11 mouse cellular contexts compared by ENCODE assay signal in genomic region chr2:29222302-29222701, GRCm38 (mm10). TPM values are rescaled to one million over a fixed set of nuclear protein-coding genes. Genes with fewer than 3 reads are reported as not detected.
DNase-seq lines count a peak whose midpoint lies in the region; ATAC-seq lines count a peak whose summit lies in the region.
"Had no signal": no experiment of that assay in that cellular context is flagged by ENCODE, and none has a peak within 500 bp of the region (broad histone marks: within the 10 kb centered on the region; RNA-seq: fewer than 3 reads in every experiment).

No protein-coding gene starts in this region.

- 7% methylated on average over 4 of the region's 4 CpGs for WGBS in forebrain, embryonic 10.5 days
- WGBS in forebrain, embryonic 12.5 days = 4% methylated on average over 4 of the region's 4 CpGs

- H3K36me3 ChIP-seq in forebrain, embryonic 10.5 days (replicated peaks) = no peaks in the 10 kb centered on the region
- no peaks in the 10 kb centered on the region for H3K36me3 ChIP-seq in forebrain, embryonic 12.5 days (replicated peaks)

- peaks cover 19% of the 10 kb centered on the region for H3K4me1 ChIP-seq in forebrain, embryonic 10.5 days
- H3K4me1 ChIP-seq in forebrain, embryonic 12.5 days = peaks cover 8% of the 10 kb centered on the region

- H3K4me2 ChIP-seq in forebrain, embryonic 12.5 days = no peak overlapping the region

- H3K27me3 ChIP-seq in forebrain, embryonic 10.5 days (ENCODE audit: poor library complexity, severe bottlenecking) = no peaks in the 10 kb centered on the region
- 0 out of 2 replicates have a peak, but pooled peaks cover 3% of the 10 kb centered on the region for H3K27me3 ChIP-seq in forebrain, embryonic 12.5 days

- DNase-seq in forebrain, embryonic 10.5 days (ENCODE audit: extremely low spot score, low spot score) = peak; percentile 33
- peak; percentile 23 for DNase-seq in lung, postnatal 36 days
- no peak for DNase-seq in lung, postnatal 25 days (ENCODE audit: low spot score)
- peak; percentile 56 for DNase-seq in mesoderm, embryonic 11.5 days (ENCODE audit: low read depth, low spot score)
- no peak for DNase-seq in layer of hippocampus, postnatal 14 days (ENCODE audit: low spot score in 2 of 2)
- DNase-seq: kidney, adult 8-10 months had no signal

- H3K9me3 ChIP-seq in forebrain, embryonic 10.5 days = no peaks in the 10 kb centered on the region
- H3K9me3 ChIP-seq in forebrain, embryonic 12.5 days = no peaks in the 10 kb centered on the region

- H3K27ac ChIP-seq in forebrain, embryonic 10.5 days = no peak overlapping the region
- no peak overlapping the region for H3K27ac ChIP-seq in forebrain, embryonic 12.5 days
- H3K27ac ChIP-seq: heart, adult 2 months had no signal

- H3K4me3 ChIP-seq in forebrain, embryonic 10.5 days = no peak overlapping the region
- no peak overlapping the region for H3K4me3 ChIP-seq in forebrain, embryonic 12.5 days (replicated peaks)
- H3K4me3 ChIP-seq: heart, adult 2 months; megakaryocyte, embryonic 14.5 days had no signal

- H3K9ac ChIP-seq in forebrain, embryonic 12.5 days = no peak overlapping the region

- no peak for ATAC-seq in forebrain, embryonic 12.5 days (ENCODE audit: low FRiP score)
- peak; percentile 60 for ATAC-seq in common myeloid progenitor, adult 5-6 weeks (replicated peaks; ENCODE audit: low read depth, poor library complexity, severe bottlenecking)
- ATAC-seq in inflammation-experienced regulatory T-cells, adult 6 months = no peak

RNA-seq across cellular contexts. Expression of gene Ntng2, which starts 30.5 kb away (rescaled TPM):
- 0.86 and 1.3 TPM in 2 replicates for polyA plus RNA-seq in forebrain, embryonic 10.5 days (2016; fragmentation: Nextera tagmentation; extraction: Ambion mirVana)
- polyA plus RNA-seq in forebrain, embryonic 12.5 days (2016; fragmentation: Nextera tagmentation; extraction: Ambion mirVana) = 3.0 and 3.8 TPM in 2 replicates
- total RNA-seq in common myeloid progenitor, adult 5-6 weeks (2017) = 1.9 and 5.1 TPM in 2 replicates
- 100 to 1,000 TPM; 106 to 115 TPM for total RNA-seq in layer of hippocampus, postnatal 14 days (2021)
- 1 to 10 TPM; 2.7 to 3.4 (median 2.9) TPM for polyA plus RNA-seq in inflammation-experienced regulatory T-cells, adult 6 months (2017; shearing (Covaris generic))

Comparison
In these comparisons a context has a peak if more than half of its experiments do, and no peak if none do; other contexts are left out.
1. DNase-seq: peak in forebrain, embryonic 10.5 days (single experiment), lung, postnatal 36 days (single experiment) and mesoderm, embryonic 11.5 days (single experiment); none in lung, postnatal 25 days (single experiment) and layer of hippocampus, postnatal 14 days (0 of 2).